Mouse (Mus musculus) lung, adult 2 months (tissue): ENCODE measurements at regions not wholly inside any gene's neighbourhood (a gene's known extent, or its start where the extent isn't known, plus 50 kb on each side); places are given as distances from the start of the nearest gene placed in this dataset.

Experiments used
- DNase-seq: peaks from one replicate; pipeline ENCODE4 v3.0.0; 2022
- H3K4me1 ChIP-seq: fragments of 200-500 bp; 2 replicates; pipeline ENCODE4 v1.6.1; 2011; ENCODE audit warnings: low read length; ENCODE audit not compliant: control insufficient read depth, insufficient read depth
- H3K4me3 ChIP-seq: fragments of 200-500 bp; replicated peaks from 2 replicates; pipeline ENCODE3; 2011; ENCODE audit warnings: low read depth, mild to moderate bottlenecking, control low read depth, low read length; ENCODE audit errors: extremely low read depth
- CTCF ChIP-seq: fragments of 200-500 bp; IDR thresholded peaks from 2 replicates; pipeline ENCODE4 v1.5.1; 2011; ENCODE audit warnings: mild to moderate bottlenecking, low read length, control low read depth; ENCODE audit not compliant: insufficient read depth
- POLR2A ChIP-seq: fragments of 200-500 bp; IDR thresholded peaks from 2 replicates; pipeline ENCODE4 v1.6.1; 2011; ENCODE audit warnings: low read depth, mild to moderate bottlenecking, control low read depth, low read length, borderline replicate concordance; ENCODE audit errors: extremely low read depth
- WGBS: fragments of 180-500 bp; shearing (Covaris S2); methylation state at CpG from one replicate; pipeline ENCODE4 v1.1.7; 2018; 5-methylcytosine and 5-hydroxymethylcytosine counted together

DNA sequence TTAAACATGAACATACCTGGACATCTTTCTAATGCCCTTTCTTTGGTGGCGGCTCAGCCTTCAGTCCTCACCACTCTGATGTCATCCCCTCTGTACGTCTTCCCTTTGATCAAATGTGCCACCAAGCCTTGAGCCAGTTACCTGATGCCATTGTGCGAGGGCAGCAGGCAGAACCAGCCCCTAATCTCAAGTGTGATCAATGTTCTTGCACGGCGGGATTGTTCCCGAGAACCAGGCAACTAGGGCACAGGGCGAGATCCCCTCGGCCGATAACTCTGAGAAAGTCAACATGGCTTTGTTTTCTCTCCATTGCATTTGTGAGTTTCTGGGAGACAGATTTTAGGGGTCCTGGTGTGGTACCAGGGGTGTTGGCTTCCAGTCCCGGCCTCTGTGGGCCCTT, 166.2 kb upstream of the Msx2 start:
- DNase-seq: no peak
- H3K4me1 ChIP-seq: no peaks in the 10 kb centered on the region
- no peak overlapping the region for H3K4me3 ChIP-seq
- TF ChIP-seq POLR2A (no peak), CTCF (no peak)
- 61% methylated on average over 10 of the region's 10 CpGs for WGBS

- no peak for TF ChIP-seq CTCF
- TF ChIP-seq POLR2A: no peak
- WGBS: 24% methylated on average over 5 of the region's 5 CpGs
- no peak overlapping the region for H3K4me3 ChIP-seq
- H3K4me1 ChIP-seq: no peaks in the 10 kb centered on the region
- DNase-seq: no peak
Observed at GRCm38 (mm10) chr13:53636011-53636410, 163.1 kb upstream of the Msx2 start.

DNA sequence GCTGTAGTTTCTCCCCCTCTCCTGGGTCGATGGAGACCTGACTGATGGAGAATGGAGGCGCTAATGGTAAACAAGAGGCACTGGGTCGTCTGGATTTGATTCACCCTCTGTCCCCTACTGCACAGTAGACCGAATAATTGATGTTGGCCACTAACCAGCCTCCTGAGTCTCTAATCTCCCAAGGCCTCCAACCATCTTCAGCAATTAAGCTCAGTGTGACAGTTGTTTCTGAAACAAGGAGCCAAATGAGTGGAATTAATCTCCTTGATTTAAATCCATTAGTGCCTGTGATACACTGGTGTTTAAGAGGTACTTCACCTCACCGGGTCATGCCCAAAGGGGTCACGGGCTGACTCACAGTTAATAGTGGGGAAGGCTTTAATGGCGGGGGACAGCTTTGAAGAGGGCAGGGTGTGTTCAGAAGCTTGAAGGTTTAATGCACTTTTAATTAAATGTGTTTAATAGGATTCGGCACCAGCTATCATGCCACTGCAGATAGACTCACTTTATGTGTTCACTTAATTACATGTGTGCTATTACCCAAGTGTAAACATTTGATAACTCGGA, 161.8 kb upstream of the Msx2 start:
- DNase-seq: no peak
- no peaks in the 10 kb centered on the region for H3K4me1 ChIP-seq
- no peak overlapping the region for H3K4me3 ChIP-seq
- WGBS: 51% methylated on average over 9 of the region's 9 CpGs
- TF ChIP-seq CTCF: no peak
- no peak for TF ChIP-seq POLR2A

GRCm38 (mm10) chr13:53598050-53598449, 125.2 kb upstream of the Msx2 start:
- H3K4me3 ChIP-seq: no peak overlapping the region
- H3K4me1 ChIP-seq: no peaks in the 10 kb centered on the region
- 78% methylated on average over 10 of the region's 10 CpGs for WGBS
- no peak for TF ChIP-seq CTCF
- TF ChIP-seq POLR2A: no peak
- no peak for DNase-seq

- no peaks in the 10 kb centered on the region for H3K4me1 ChIP-seq
- TF ChIP-seq CTCF (no peak), POLR2A (no peak)
- no peak overlapping the region for H3K4me3 ChIP-seq
- WGBS: 78% methylated on average over 19 of the region's 19 CpGs
- no peak for DNase-seq
Observed at GRCm38 (mm10) chr13:53596871-53597800, 124.3 kb upstream of the Msx2 start.

GRCm38 (mm10) chr13:53592755-53593154, 119.9 kb upstream of the Msx2 start:
- H3K4me1 ChIP-seq: no peaks in the 10 kb centered on the region
- H3K4me3 ChIP-seq: no peak overlapping the region
- TF ChIP-seq POLR2A (no peak), CTCF (no peak)
- no peak for DNase-seq
- 13% methylated on average over 5 of the region's 5 CpGs for WGBS

- TF ChIP-seq POLR2A (no peak), CTCF (no peak)
- DNase-seq: no peak
- no peak overlapping the region for H3K4me3 ChIP-seq
- WGBS: 64% methylated on average over 4 of the region's 4 CpGs
- no peaks in the 10 kb centered on the region for H3K4me1 ChIP-seq
Observed at GRCm38 (mm10) chr13:53586771-53587170, 113.9 kb upstream of the Msx2 start.

DNA sequence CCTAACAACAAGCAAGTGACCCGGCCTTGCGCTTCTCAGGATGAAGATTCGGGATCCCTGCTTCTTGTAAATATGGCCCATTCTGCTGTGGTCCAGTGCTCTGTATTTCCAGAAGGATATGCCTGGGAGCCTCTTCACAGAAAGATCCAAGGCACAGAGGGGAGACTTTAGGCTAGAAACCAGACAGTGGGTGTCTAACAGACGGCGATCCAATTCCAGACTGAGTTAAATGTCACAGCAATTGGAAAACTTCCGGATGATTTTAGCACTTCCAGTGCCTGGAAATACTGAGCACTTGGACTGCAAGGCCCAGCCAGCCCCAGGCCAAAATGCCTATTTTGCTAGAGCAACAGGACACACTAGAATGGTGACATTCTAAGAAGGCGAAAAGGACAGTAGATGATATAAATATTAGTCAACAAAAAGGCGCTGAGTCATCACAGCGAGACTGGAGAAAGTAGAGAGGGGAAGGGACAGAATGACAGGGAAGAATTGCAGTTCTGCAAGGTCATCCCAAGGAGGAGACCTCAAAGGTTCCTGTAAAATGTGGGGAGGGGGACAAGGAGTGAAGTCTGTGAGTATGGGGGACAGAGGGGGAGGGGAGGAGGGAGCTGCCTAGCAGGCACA, 111.7 kb upstream of the Msx2 start:
- no peak overlapping the region for H3K4me3 ChIP-seq
- DNase-seq: no peak
- no peaks in the 10 kb centered on the region for H3K4me1 ChIP-seq
- 74% methylated on average over 9 of the region's 9 CpGs for WGBS
- TF ChIP-seq POLR2A: no peak
- no peak for TF ChIP-seq CTCF

DNA sequence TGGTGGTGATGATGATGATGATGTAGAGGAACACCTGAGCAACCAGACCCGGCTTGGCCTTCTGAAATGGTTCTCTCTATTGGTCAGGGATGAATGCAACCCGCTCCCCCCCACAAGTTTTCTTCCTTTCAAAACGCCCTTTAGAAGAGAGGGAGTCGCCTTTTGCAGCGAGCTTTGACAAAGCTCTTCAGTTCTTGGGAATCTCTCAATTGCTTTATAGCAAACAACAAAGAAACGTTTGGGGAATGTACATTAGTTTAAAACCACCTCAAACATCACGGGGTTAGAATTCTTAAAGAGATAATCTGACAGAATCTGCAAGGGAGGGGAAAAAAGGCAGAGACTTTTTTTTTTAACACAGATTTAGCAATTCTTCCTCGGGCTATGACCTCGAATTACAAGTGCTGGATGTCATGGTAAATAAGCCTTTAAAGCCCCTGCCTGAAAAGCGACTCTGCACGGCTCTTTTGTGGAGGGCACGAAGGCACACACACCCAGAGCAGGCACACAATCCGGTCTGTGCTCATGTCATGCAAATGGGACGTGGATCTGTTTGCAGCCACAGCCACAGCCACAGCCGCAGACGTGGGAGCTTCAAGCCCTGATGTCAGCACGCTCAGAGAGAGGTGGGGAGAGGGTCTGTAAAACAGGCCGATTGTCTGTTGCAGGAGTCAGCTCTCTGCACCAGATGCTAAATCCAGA, 81.2 kb upstream of the Msx2 start:
- no peaks in the 10 kb centered on the region for H3K4me1 ChIP-seq
- 47% methylated on average over 18 of the region's 18 CpGs for WGBS
- no peak for TF ChIP-seq POLR2A

More for the DNA sequence above, 81.2 kb upstream of the Msx2 start:
- no peak overlapping the region for H3K4me3 ChIP-seq
- no peak for DNase-seq
